Mouse (Mus musculus): ENCODE measurements at regions not wholly inside any gene's neighbourhood (a gene's known extent, or its start where the extent isn't known, plus 50 kb on each side); places are given as distances from the start of the nearest gene placed in this dataset.
"Not testable (repeated sequence)": the region's sequence is repeated elsewhere in the genome, so short reads cannot be mapped to it uniquely, and the experiment has no call there.

DNA sequence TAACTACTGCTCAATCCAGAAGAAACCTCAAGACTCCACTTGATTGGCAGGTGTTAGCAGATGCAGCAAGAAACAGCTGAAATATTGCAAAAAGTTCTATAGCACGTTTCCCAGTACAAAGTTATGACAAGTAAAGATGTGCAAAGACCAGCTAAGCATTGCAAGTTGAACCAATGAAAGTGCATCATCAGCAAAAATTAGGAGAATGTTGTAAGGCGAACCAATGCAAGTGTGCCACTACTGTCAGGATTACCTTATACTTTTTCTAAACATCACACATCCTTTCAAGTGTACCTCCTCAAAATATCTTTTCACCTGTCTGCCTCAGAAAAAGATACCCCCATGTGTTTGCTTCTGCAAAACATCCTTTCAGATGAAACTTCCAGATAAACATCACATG is 244.7 kb downstream of the Slco6d1 start:
- no peak for DNase-seq (ENCODE audit: low spot score in 2 of 2)

DNA sequence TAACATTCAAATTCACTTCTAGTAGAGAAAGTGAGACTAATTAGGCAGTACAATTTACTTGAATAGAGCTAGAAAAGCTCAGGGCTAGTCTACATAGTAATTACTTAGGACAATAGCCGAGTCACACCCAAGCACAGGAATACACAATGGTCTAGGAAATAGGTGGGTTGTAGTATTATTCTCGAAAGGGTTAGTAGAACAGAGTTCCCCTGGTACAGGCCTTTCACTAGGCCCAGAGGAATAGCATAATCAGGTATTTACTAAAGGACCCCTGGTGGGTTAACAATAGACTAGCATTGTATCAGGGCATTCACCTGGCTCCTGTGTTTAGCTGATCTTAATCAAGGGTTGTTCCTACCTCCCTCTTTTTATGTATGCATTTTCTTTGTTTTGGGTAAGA is 246.5 kb downstream of the Slco6d1 start:
- DNase-seq (ENCODE audit: low spot score in 2 of 2), result not testable (repeated sequence)

DNA sequence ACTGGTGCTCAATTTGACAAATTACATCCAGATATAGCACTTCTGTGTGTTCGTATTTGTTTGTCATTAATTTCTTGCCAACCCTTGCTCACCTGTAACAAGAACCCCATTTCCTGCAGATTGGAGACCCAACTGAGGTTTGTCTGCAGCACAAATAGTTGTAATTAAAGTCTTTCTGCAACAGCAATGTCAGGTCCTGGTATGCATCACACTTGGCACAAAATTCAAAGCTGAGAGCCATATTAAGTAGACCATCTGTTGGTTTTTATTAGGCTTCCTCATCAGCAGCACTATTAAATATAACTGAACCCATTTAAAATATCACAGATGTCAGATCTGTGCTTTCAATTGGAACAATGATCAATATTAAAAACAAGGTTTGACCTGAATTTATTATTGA is 247.0 kb downstream of the Slco6d1 start:
- DNase-seq (ENCODE audit: low spot score in 2 of 2), result no peak

DNA sequence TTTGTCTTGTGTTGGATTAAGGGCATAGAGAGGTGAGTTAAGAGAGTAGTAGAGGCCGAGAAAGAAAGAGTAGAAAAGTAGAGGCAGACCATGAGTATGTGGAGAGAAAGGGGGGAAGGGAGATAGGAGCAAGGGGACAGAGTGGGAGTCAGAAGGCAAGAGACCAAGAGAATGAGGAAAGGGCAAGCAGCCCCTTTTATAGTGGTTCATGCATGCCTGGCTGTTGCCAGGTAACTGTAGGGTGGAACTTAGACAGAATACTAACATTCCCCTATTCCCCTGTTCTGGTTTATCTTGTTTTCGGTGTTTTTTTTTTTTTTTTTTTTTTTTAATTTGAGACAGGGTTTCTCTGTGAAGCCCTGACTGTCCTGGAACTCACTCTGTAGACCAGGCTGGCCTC is 247.7 kb downstream of the Slco6d1 start:
- DNase-seq (ENCODE audit: low spot score in 2 of 2), result no peak

DNA sequence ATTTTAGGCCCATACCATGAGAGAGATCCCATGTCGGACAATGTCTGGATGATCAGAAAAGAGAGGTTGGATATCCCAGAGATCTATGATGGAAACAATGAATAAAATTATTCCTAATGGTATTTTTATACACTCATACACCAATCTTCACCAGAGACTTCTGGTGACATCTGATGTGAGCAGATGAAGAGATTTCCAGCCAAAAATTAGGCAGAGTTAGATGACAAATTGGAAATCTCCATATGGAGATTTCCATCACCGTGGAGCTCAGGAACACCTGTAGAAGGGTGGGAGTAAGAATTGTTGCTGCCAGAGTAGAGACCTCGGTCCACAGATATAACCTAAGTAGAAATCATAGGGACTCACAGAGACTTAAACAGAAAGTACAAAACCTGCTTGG is 257.8 kb downstream of the Slco6d1 start:
- no peak for DNase-seq (ENCODE audit: low spot score in 2 of 2)

DNA sequence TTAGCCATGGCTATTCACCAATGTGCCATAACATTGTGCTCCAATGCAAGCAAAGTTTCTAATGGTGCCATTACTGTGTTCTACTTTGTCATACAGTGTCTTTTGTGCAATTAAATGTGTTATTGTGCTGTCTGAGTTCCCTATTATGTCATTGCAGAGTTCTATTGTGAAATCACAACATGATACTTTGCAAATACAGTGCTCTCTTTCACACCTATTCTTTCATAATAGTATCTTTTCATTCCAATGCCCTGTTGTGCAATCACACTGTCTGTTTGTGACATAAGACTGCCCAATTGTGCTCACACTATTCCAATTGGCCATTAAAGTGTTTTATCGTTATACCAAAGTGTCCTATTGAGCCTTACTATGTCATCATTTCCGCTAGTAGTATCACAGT is 292.9 kb downstream of the Slco6d1 start:
- DNase-seq (ENCODE audit: low spot score in 2 of 2), result no peak

DNA sequence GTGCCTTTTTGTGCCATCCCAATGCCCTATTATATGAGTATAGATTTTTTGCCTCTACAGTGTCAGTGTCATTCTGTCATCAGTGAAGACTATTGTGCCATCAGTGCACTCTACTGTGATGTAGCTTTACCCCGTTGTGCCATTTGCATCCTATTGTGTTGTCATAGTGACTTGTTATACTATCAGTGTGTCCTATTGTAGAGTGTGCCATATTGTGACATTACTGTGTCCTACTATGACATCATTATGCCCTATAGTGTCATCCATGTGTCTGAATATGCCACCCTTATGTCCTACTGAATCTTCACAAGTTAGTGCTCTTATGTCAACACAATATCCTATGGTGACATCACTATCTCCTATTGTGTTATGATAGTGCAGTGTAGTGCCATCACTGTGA is 293.4 kb downstream of the Slco6d1 start:
- DNase-seq (ENCODE audit: low spot score in 2 of 2), result no peak

DNA sequence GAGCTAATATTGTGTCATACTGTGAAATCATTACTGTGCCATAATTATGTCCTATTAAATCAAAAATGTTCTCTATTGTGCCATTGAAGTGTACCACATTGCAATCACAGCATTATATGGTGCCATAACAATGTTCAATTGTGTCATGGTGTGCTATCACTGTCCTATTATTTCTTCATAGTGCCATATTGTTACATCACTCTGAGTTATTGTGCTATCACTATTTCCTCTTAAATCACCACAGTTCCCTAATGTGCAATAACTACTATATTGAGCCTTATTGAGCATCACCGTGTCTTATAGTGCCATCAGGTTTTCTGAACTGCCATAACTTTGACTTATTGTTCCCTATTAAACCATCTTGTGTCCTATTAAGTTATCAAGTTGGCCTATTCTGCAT is 299.7 kb downstream of the Slco6d1 start:
- DNase-seq (ENCODE audit: low spot score in 2 of 2), result no peak

DNA sequence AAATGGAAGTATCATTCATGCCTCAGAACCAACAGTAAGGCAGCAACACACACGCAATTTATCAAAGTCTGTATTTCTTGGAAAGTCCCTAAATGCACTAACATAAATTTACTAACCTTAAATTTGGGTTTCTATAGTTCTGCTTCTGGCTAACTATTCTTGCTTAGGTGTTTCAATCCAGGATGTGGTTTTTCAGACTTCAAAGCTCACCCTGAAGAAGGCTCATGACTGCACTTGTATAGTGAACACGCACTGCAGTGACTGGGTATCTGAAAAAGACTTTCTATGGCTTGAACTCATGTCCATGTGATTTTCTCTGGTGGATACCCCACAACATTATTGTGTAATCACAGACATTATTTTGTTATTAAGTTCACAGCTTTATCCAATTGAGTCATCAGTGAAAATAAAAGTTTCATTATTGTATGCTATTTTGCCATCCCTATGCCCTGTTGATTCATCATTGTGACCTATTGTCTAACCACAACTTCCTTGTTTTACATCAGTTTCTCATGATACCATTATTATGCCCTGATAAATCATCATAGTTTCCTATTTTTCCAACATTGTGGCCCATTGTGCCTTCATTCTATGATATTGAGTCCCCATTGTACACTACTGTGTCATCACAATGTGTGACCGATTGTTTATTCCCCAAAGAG is 306.6 kb downstream of the Slco6d1 start:
- DNase-seq (ENCODE audit: low spot score in 2 of 2), result no peak

DNA sequence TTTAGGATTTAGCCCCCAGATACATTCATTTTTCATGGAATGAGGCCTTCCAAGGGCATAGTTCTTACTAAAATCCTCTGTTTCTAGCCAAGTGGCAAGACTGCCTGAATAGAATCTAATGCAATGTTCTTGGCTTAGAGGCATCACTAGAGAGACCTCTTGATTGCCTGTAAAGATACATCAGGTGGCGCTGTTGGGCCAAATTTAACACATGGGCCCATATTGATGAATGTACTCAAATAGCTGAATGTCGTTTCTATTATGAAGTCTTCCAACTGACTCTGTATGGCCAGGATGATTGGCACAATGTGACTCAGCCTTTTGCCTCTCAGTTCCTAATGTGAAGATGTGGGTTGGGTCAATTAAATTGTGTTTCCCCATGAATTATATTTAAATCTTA is 328.0 kb downstream of the Slco6d1 start:
- DNase-seq (ENCODE audit: low spot score in 2 of 2), result peak in 1 of 2 experiments; percentile 30

DNA sequence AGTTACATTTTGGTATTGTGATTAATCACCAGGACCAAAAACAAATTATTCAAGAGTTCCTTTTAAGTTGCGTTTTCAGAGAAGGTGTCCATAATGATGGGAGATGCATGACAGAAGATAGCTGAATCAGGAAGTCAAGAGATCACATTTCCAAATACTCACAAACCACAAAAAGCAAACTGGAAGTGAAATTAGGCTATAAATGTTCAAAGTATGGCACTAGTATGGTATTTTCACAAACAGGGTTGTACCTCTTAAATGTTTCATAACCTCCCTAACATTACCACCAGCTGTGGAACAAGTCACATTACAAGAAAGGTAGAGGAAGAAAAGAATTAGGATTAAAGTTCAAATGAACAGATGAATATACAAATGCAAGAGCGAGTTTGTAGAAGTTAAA is 367.6 kb downstream of the Slco6d1 start:
- DNase-seq (ENCODE audit: low spot score in 2 of 2), result no peak

DNA sequence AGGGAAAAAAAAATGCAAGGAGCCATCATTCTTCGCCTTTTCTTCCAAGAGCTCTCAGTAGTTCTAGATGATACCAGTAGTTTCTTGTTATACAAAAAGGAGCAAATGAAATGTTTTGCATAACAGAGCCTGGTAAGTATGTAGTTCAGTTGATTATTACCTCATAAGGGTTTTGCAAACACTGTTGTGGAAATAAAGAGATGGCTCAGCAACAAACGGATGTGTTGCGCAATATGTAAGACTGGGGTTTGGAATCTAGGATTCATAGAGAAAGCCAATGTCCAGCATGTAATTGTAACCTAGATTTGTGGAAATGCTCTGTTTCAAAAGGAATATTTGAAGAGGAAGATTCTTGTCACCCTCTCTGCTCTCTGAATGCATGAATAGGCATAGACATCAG is 372.4 kb downstream of the Slco6d1 start:
- DNase-seq (ENCODE audit: low spot score in 2 of 2), result no peak

DNA sequence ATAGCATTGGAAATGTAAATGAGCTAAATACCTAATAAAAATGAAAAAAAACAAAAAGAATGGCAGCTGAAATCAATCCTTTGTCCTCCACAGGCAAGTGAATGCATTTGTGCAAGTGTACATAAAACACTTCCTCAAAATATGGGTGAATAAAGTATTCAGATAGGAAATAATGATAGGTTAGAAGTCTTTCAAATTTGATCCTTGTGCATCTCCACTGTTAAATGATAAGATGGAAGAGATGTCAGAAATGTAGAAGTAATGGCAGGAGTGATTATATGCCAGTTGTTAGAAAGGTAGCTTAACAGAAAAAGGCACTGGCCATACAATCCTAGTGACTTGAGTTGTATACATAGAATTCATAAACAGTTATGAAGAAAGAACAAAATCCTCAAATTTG is 391.6 kb downstream of the Slco6d1 start:
- DNase-seq (ENCODE audit: low spot score in 2 of 2), result no peak

DNA sequence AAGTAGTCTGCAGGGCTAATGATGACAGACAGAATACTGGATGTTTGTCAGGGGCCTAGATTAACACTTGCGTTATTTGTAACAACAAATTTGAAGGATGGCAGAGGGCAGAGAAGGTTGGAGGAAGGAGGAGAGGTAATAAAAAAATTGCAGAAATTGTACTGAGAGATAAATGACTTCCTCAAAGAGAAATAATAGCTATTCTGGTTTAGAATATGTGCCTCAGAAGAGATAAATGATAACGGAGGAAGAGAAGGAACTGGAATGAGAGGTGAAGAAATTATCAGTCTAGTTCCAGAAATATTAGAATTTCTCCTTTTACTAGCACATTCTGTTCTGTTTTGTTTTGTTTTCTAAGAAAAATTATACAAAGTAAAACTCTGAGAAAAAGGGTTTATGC is 393.1 kb downstream of the Slco6d1 start:
- DNase-seq (ENCODE audit: low spot score in 2 of 2), result no peak

DNA sequence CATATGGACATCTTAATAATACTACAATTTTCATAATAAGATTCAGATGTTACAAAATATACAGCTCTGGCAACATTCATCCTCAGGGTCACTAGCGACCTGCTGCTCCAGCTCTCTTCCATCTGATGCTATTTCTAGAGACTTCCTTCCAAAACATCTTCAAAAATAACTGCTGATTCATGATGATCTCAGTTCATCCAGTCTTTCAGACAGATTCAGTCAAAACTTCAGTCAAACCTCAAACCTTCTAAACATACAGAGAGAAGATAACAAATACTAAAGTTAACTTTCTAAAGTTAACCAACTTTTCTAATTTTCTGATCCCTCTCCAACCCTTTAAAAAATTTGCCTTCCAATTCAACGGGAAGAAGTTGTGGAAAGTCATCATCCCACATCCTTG is 397.2 kb downstream of the Slco6d1 start:
- no peak for DNase-seq (ENCODE audit: low spot score in 2 of 2)

DNA sequence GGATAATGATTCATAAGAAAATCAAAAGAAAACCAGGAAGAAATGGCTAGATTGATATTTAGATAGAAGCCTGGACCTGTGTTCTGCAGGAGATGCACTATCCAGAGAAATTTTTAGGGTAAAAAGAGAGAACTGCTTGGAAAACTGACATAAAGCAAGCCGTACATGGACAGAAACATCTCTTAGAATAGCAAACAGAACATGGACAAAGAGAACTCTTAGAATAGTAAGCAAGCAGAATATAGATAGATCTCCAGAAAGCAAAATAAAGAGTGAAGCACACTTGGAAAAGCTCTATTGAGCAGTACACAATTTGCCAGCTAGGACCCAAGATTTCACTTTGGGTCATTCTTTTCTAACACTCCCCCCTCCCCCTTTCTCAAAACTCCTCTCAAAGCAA is 439.3 kb downstream of the Slco6d1 start:
- DNase-seq (ENCODE audit: low spot score in 2 of 2), result no peak

DNA sequence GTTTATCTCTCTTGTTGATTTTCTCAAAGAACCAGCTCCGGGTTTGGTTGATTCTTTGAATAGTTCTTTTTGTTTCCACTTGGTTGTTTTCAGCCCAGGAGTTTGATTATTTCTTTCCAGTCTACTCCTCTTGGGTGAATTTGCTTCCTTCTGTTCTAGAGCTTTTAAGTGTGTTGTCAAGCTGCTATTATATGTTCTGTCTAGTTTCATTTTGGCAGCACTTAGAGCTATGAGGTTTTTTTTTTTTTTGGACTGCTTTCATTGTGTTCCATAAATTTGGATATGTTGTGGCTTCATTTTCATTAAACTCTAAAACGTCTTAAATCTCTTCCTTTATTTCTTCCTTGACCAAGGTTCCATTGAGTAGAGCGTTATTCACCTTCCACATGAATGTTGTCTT is 485.3 kb downstream of the Slco6d1 start:
- no peak for DNase-seq (ENCODE audit: low spot score in 2 of 2)

DNA sequence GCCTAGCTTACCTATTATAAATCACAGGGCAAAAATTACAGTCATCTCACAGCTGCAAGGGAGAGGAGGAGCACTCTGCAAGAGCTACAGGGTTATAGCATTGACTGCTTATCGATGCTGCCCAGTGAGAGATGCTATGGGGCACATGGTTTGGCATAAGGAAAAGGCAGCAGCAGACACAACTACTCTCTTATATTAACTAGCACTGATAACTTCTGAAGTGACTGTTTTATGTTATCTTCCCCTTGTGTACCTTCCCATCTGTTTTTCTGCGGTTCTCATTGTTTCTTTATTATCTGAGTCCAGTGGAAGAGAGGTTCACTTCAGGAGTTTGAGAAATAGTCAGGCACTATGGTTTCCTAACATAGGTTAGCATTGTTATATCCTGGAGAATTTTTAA is 502.1 kb downstream of the Slco6d1 start:
- DNase-seq (ENCODE audit: low spot score in 2 of 2), result no peak

DNA sequence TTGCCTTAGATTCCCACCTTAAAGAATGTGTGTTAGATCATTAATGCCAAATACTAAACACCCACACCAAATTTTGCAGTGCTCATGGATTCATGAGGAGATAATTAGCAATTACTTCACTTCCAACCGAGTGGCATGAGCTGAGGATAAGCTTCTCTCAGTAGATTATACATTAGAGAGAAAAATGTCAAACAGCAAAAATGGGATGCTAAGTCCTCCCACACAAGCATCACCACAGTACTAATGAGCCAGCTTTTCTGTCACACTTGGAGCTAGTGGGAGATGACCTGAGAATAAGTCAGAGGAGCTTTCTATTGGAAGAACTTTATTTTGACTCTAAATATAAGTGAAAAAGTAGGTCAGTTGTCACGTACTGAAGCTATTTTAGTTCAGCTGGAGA is 504.0 kb downstream of the Slco6d1 start:
- DNase-seq (ENCODE audit: low spot score in 2 of 2), result no peak

DNA sequence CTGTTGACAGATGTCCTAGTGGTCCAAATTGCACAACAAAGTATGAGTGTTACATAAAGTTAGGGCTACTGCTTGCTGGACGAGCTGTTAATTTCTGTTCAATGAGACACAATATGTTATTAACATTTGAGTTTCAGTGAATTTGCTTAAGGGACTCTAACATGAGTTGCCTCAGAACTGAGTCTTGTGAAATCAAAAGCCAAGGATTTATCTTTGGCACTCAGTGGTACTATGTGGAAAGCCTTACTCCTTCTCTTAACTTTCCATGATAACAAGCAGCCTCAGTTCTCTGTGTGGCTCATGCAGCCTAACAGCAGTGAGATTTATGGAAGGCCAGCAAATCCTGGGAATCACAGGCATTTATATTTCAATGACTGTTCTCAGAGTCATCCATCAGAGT is 510.0 kb downstream of the Slco6d1 start:
- DNase-seq (ENCODE audit: low spot score in 2 of 2), result no peak

DNA sequence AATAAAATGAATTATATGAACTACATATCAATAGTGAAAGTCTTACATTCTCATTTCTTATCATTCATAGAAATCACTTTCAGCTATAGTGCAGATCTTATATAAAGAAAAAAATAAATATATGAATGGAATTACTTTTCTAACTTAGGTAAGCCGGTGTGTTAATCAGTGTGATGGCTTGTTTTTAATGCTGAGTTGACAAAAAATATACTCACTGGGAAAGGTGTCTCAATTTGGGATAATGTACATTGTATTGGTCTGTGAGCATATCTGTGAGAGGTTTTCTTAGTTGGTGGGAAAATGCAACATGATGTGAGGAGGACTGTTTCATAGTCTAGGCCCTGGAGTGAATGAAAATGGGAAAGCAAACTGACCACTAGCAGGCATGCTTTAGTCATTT is 511.3 kb downstream of the Slco6d1 start:
- no peak for DNase-seq (ENCODE audit: low spot score in 2 of 2)

DNA sequence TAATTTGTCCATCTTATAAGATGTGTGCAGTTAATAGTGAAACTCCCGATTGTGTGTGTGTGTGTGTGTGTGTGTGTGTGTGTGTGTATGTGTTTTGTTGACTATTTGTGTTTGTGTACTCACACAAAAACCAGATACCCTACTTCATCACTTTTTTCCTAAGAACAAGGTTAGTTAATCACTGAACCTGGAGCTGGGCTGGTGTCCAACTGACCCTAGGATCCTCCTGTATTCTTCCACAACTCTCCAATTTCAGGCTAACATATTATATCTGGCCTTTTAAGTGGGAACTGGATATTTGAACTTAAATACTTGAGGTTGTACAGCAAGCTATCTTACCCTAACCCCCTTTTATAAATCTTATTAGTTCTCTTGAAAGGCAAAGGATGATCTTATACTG is 556.8 kb downstream of the Slco6d1 start:
- no peak for DNase-seq (ENCODE audit: low spot score in 2 of 2)
